Mouse (Mus musculus): ENCODE data around the gene Fam227a.

DNA sequence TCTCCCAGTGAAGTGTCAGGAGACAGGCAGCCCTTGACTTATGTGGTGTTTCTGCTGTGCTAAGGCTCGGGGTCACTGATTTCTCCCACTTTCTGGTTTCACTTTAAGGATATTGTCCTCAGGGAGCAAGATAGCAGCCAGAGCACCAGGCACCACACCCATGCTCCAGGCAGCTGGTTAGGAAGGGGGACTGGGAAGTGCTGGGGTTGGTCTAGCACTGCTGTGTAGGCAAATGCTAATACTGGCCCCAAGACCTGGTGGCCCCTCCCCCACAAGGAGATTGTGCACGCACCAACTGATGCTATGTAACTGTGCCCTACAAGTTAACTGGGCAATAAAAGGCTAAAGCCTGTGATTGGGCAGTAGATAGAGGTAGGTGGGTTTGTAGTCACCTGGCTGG lies 28.3 kb downstream of the Fam227a start:
- TF ChIP-seq EP300 (IDR thresholded peaks at IDR 0.05) (no peak), CTCF (IDR thresholded peaks at IDR 0.05) (no peak)
